ENCODE assay signal across 14 mouse cellular contexts in the genomic region with DNA sequence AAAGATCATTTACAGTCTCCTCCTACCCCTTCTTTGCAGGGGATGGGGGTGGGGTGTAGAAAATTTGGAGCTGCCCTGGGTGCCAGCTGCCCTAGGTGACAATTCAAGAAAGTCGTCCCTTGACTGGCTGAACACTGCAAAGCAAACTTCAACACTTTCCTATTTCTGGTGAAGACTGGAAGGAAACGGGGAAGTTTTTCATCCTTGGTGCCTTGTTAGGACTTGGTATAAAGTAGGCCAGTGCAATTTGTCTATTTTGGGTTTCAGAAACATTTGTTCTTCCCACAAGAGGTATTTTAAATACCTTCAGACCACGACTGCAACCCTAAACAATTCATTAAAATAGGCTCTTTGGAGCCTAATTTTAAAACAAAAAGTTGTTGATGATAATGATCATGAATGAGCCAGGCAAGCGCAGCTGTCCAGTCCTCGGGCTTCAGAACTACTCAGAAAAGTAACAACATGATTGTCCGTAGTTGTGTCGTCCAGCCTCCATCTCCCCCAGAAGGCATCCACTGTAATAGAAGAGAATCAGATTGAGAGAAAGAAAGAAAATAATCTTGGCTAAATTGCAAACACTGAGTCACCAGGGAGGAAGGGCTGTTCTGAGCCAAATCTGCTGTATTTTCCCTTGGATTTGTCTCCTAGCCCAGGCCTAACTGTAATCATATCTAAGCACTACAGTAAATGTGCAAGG.
DNase-seq lines count a peak whose midpoint lies in the region; ATAC-seq and TF ChIP-seq lines count a peak whose summit lies in the region.
"Had no signal": no experiment of that assay in that cellular context is flagged by ENCODE, and none has a peak within 500 bp of the region (broad histone marks: within the 10 kb centered on the region; RNA-seq: fewer than 3 reads in every experiment).

No protein-coding gene starts in this region.

- no peak overlapping the region for H3K9ac ChIP-seq in forebrain, embryonic 11.5 days (ENCODE audit: low read length)
- H3K9ac ChIP-seq in embryonic facial prominence, embryonic 13.5 days: no peak overlapping the region
- no peak overlapping the region for H3K9ac ChIP-seq in limb, embryonic 14.5 days (ENCODE audit: low read depth, low read length, severe bottlenecking)
- H3K9ac ChIP-seq: hindbrain, embryonic 13.5 days; lung, embryonic 15.5 days had no signal

- no peaks in the 10 kb centered on the region for H3K9me3 ChIP-seq in forebrain, embryonic 10.5 days
- H3K9me3 ChIP-seq in forebrain, embryonic 11.5 days (ENCODE audit: control insufficient read depth, low read length): no peaks in the 10 kb centered on the region
- no peaks in the 10 kb centered on the region for H3K9me3 ChIP-seq in embryonic facial prominence, embryonic 13.5 days
- H3K9me3 ChIP-seq in limb, embryonic 14.5 days (ENCODE audit: control insufficient read depth, low read length): no peaks in the 10 kb centered on the region
- H3K9me3 ChIP-seq: hindbrain, embryonic 13.5 days; lung, embryonic 15.5 days had no signal

- TF ChIP-seq POLR2A in limb, embryonic 14.5 days (IDR thresholded peaks at IDR 0.05; ENCODE audit: borderline replicate concordance, extremely low read depth, insufficient read depth, insufficient read length): no peak

- no peak for TF ChIP-seq CTCF in left cerebral cortex, adult 2 months (IDR thresholded peaks at IDR 0.05)

- H3K4me3 ChIP-seq in forebrain, embryonic 10.5 days: no peak overlapping the region
- no peak overlapping the region for H3K4me3 ChIP-seq in forebrain, embryonic 11.5 days (ENCODE audit: low read depth, low read length)
- no peak overlapping the region for H3K4me3 ChIP-seq in left cerebral cortex, adult 2 months
- H3K4me3 ChIP-seq in embryonic facial prominence, embryonic 13.5 days: no peak overlapping the region
- H3K4me3 ChIP-seq in limb, embryonic 14.5 days (replicated peaks; ENCODE audit: low read length): no peak overlapping the region
- H3K4me3 ChIP-seq: heart, adult 2 months; hindbrain, embryonic 13.5 days; lung, embryonic 15.5 days had no signal

- H3K27ac ChIP-seq in forebrain, embryonic 10.5 days: peak overlapping the region; percentile 69; the same call in 1 of the 2 replicates
- no peak overlapping the region for H3K27ac ChIP-seq in forebrain, embryonic 11.5 days (ENCODE audit: low read depth, low read length)
- peak overlapping the region; percentile 62 for H3K27ac ChIP-seq in left cerebral cortex, adult 2 months
- H3K27ac ChIP-seq in embryonic facial prominence, embryonic 13.5 days: peak overlapping the region; percentile 90
- H3K27ac ChIP-seq in limb, embryonic 14.5 days (replicated peaks; ENCODE audit: low read depth, low read length): peak overlapping the region; percentile 79; the same call in 1 of the 2 replicates
- H3K27ac ChIP-seq: heart, adult 2 months; hindbrain, embryonic 13.5 days; lung, embryonic 15.5 days had no signal

- no peak for ATAC-seq in forebrain, embryonic 11.5 days (replicated peaks; ENCODE audit: low FRiP score)
- 0 out of 2 replicates have a peak, but pooled peaks have one; percentile 32 for ATAC-seq in embryonic facial prominence, embryonic 13.5 days (ENCODE audit: insufficient number of reproducible peaks, insufficient read depth, low FRiP score, low TSS enrichment, low read depth)
- no peak for ATAC-seq in limb, embryonic 14.5 days (ENCODE audit: low FRiP score, low read depth)

- H3K36me3 ChIP-seq in forebrain, embryonic 10.5 days (replicated peaks): no peaks in the 10 kb centered on the region
- no peaks in the 10 kb centered on the region for H3K36me3 ChIP-seq in forebrain, embryonic 11.5 days (ENCODE audit: control insufficient read depth, insufficient read depth, low read length)
- no peaks in the 10 kb centered on the region for H3K36me3 ChIP-seq in embryonic facial prominence, embryonic 13.5 days
- H3K36me3 ChIP-seq in limb, embryonic 14.5 days (ENCODE audit: control insufficient read depth, insufficient read depth, low read length): no peaks in the 10 kb centered on the region
- H3K36me3 ChIP-seq: hindbrain, embryonic 13.5 days; lung, embryonic 15.5 days had no signal

- WGBS in forebrain, embryonic 10.5 days: 76% methylated on average over 7 of the region's 7 CpGs
- 72% methylated on average over 7 of the region's 7 CpGs for WGBS in forebrain, embryonic 11.5 days
- 31% methylated on average over 7 of the region's 7 CpGs for WGBS in embryonic facial prominence, embryonic 13.5 days
- WGBS in limb, embryonic 14.5 days: 29% methylated on average over 7 of the region's 7 CpGs

- intact Hi-C loops in left cerebral cortex, adult 2 months (cut with DNase I): loop anchor here (1.0 to 5.0 kb wide), 4 partner anchors 44 to 195 kb away; no protein-coding TSS in a partner anchor
- intact Hi-C loops in left cerebral cortex, postnatal 10 days (cut with DNase I): no loop called here

- DNase-seq in forebrain, embryonic 10.5 days (ENCODE audit: extremely low spot score, low spot score): no peak
- no peak for DNase-seq in forebrain, embryonic 11.5 days (ENCODE audit: low spot score)
- peak in 1 of 2 experiments; percentile 15 for DNase-seq in left cerebral cortex, adult 2 months (ENCODE audit: extremely low spot score in 1 of 2, low spot score in 2 of 2)
- DNase-seq in left cerebral cortex, postnatal 10 days (ENCODE audit: extremely low spot score in 1 of 2, low spot score in 2 of 2): no peak
- peak; percentile 51 for DNase-seq in limb, embryonic 14.5 days (ENCODE audit: low spot score)
- DNase-seq in cerebellum, adult 11 months: no peak
- no peak for DNase-seq in natural killer cell, adult 2 months (ENCODE audit: low spot score in 2 of 2)
- DNase-seq: cerebellum, postnatal 14 days; heart, adult 2 months; kidney, adult 9 months; thymus, postnatal 25 days had no signal

- no peak overlapping the region for H3K4me2 ChIP-seq in forebrain, embryonic 11.5 days (ENCODE audit: low read depth, low read length, severe bottlenecking)
- H3K4me2 ChIP-seq in embryonic facial prominence, embryonic 13.5 days: 0 out of 2 replicates have a peak overlapping the region, but pooled peaks have one; percentile 24
- no peak overlapping the region for H3K4me2 ChIP-seq in limb, embryonic 14.5 days (replicated peaks; ENCODE audit: low read depth, low read length, severe bottlenecking)
- H3K4me2 ChIP-seq: hindbrain, embryonic 13.5 days; lung, embryonic 15.5 days had no signal

- H3K4me1 ChIP-seq in forebrain, embryonic 10.5 days: peaks cover 15% of the 10 kb centered on the region
- no peaks in the 10 kb centered on the region for H3K4me1 ChIP-seq in forebrain, embryonic 11.5 days (replicated peaks; ENCODE audit: control insufficient read depth, insufficient read depth, low read length)
- peaks cover 47% of the 10 kb centered on the region for H3K4me1 ChIP-seq in embryonic facial prominence, embryonic 13.5 days
- peaks cover 26% of the 10 kb centered on the region for H3K4me1 ChIP-seq in limb, embryonic 14.5 days (ENCODE audit: control insufficient read depth, insufficient read depth, low read length)
- H3K4me1 ChIP-seq: hindbrain, embryonic 13.5 days had no signal

- H3K27me3 ChIP-seq in forebrain, embryonic 10.5 days (ENCODE audit: poor library complexity, severe bottlenecking): no peaks in the 10 kb centered on the region
- H3K27me3 ChIP-seq in forebrain, embryonic 11.5 days (ENCODE audit: control insufficient read depth, insufficient read depth, low read length): no peaks in the 10 kb centered on the region
- no peaks in the 10 kb centered on the region for H3K27me3 ChIP-seq in embryonic facial prominence, embryonic 13.5 days
- no peaks in the 10 kb centered on the region for H3K27me3 ChIP-seq in limb, embryonic 14.5 days (ENCODE audit: control insufficient read depth, insufficient read depth, low read length)
- H3K27me3 ChIP-seq: hindbrain, embryonic 13.5 days; lung, embryonic 15.5 days had no signal
